Mouse (Mus musculus) MEL (cell line): Measurements from ENCODE around the gene Dop1a. TPM values are rescaled to one million over a fixed set of nuclear protein-coding genes. Genes with fewer than 3 reads are reported as not detected.

Experiments used
- DNase-seq: peaks from one replicate; pipeline ENCODE4 v3.0.0; 2011; ENCODE audit warnings: low read depth, low spot score
- H3K27ac ChIP-seq: 2 replicates; pipeline ENCODE4 v1.5.1; 2012; ENCODE audit warnings: low read depth, mild to moderate bottlenecking, control low read depth, low read length, moderate library complexity; ENCODE audit not compliant: control insufficient read depth
- H3K27me3 ChIP-seq, 2 experiments: fragments of 150-350 bp in 1 of 2; sonication (generic) in 1 of 2; 2 replicates each; pipeline ENCODE4 v1.6.1; 2012; ENCODE audit warnings: low read length in 2 of 2, mild to moderate bottlenecking in 2 of 2, improper control_type of control experiment in 1 of 2, moderate library complexity in 1 of 2; ENCODE audit not compliant: insufficient read depth in 2 of 2, control insufficient read depth in 1 of 2
- H3K36me3 ChIP-seq, 2 experiments: 2 replicates each; pipeline ENCODE4 v1.6.1; 2012 to 2014; ENCODE audit warnings: low read length in 2 of 2, improper control_type of control experiment in 1 of 2, inconsistent platforms in 1 of 2, mild to moderate bottlenecking in 1 of 2; ENCODE audit not compliant: insufficient read depth in 2 of 2, control insufficient read depth in 1 of 2
- H3K4me1 ChIP-seq, 2 experiments: fragments of 150-350 bp in 1 of 2; sonication (generic) in 1 of 2; 2 replicates each; pipeline ENCODE4 v1.6.1; 2012; ENCODE audit warnings: low read length in 2 of 2, improper control_type of control experiment in 1 of 2, mild to moderate bottlenecking in 1 of 2; ENCODE audit not compliant: insufficient read depth in 2 of 2, control insufficient read depth in 1 of 2
- H3K4me3 ChIP-seq, 2 experiments: fragments of 150-350 bp in 1 of 2; sonication (generic) in 1 of 2; 2 replicates each; pipeline ENCODE4 v1.5.1; 2012; ENCODE audit warnings: low read depth in 2 of 2, low read length in 2 of 2, mild to moderate bottlenecking in 2 of 2, moderate library complexity in 2 of 2, control low read depth in 1 of 2, improper control_type of control experiment in 1 of 2; ENCODE audit not compliant: control insufficient read depth in 1 of 2, insufficient read depth in 1 of 2
- H3K79me2 ChIP-seq: 2 replicates; pipeline ENCODE4 v1.6.1; 2012; ENCODE audit warnings: mild to moderate bottlenecking, low read length, moderate library complexity; ENCODE audit not compliant: control insufficient read depth, poor library complexity, insufficient read depth
- H3K9ac ChIP-seq: 2 replicates; pipeline ENCODE4 v1.6.1; 2012; ENCODE audit warnings: low read depth, mild to moderate bottlenecking, control low read depth, low read length, moderate library complexity; ENCODE audit not compliant: control insufficient read depth, poor library complexity, severe bottlenecking
- H3K9me3 ChIP-seq: fragments of 150-350 bp; sonication (generic); replicated peaks from 2 replicates; pipeline ENCODE4 v1.6.1; 2012; ENCODE audit warnings: mild to moderate bottlenecking, low read length, improper control_type of control experiment, moderate library complexity; ENCODE audit not compliant: insufficient read depth
- CHD2 ChIP-seq: IDR thresholded peaks from 2 replicates; pipeline ENCODE4 v1.6.1; 2011; ENCODE audit warnings: low read length, improper control_type of control experiment
- ELF1 ChIP-seq: IDR thresholded peaks from 2 replicates; pipeline ENCODE4 v1.6.1; 2014; ENCODE audit warnings: low read depth, mild to moderate bottlenecking, inconsistent platforms, low read length, improper control_type of control experiment, moderate library complexity
- EP300 ChIP-seq, 2 experiments: IDR thresholded peaks; 2 replicates each; pipeline ENCODE4 v1.6.1; 2011; ENCODE audit warnings: improper control_type of control experiment in 2 of 2, low read length in 2 of 2, low read depth in 1 of 2, mild to moderate bottlenecking in 1 of 2
- ETS1 ChIP-seq: IDR thresholded peaks from 2 replicates; pipeline ENCODE4 v1.6.1; 2012; ENCODE audit warnings: low read depth, mild to moderate bottlenecking, inconsistent platforms, low read length, improper control_type of control experiment, moderate library complexity
- GATA1 ChIP-seq: IDR thresholded peaks from 2 replicates; pipeline ENCODE4 v1.6.1; 2011; ENCODE audit warnings: low read depth, low read length, improper control_type of control experiment
- KAT2A ChIP-seq: conservative IDR thresholded peaks from 2 replicates; pipeline ENCODE4 v1.6.1; 2012; ENCODE audit warnings: low read depth, low read length, improper control_type of control experiment, inconsistent platforms
- MAZ ChIP-seq: IDR thresholded peaks from 2 replicates; pipeline ENCODE4 v1.6.1; 2012; ENCODE audit warnings: low read depth, mild to moderate bottlenecking, inconsistent platforms, low read length, improper control_type of control experiment
- MEF2A ChIP-seq: IDR thresholded peaks from 2 replicates; pipeline ENCODE4 v1.6.1; 2014; ENCODE audit warnings: low read depth, mild to moderate bottlenecking, inconsistent platforms, low read length, improper control_type of control experiment; ENCODE audit not compliant: poor library complexity, insufficient replicate concordance, severe bottlenecking; ENCODE audit errors: extremely low read depth
- MXI1 ChIP-seq: IDR thresholded peaks from 2 replicates; pipeline ENCODE4 v1.6.1; 2011; ENCODE audit warnings: mild to moderate bottlenecking, low read depth, low read length, improper control_type of control experiment
- MYC ChIP-seq: IDR thresholded peaks from 2 replicates; pipeline ENCODE4 v1.6.1; 2011; ENCODE audit warnings: low read depth, mild to moderate bottlenecking, low read length, improper control_type of control experiment, moderate library complexity
- NRF1 ChIP-seq: IDR thresholded peaks from 2 replicates; pipeline ENCODE4 v1.6.1; 2014; ENCODE audit warnings: low read depth, mild to moderate bottlenecking, inconsistent platforms, low read length, improper control_type of control experiment, moderate library complexity; ENCODE audit not compliant: poor library complexity, insufficient read depth, severe bottlenecking
- POLR2AphosphoS2 ChIP-seq: IDR thresholded peaks from 2 replicates; pipeline ENCODE4 v1.6.1; 2011; ENCODE audit warnings: low read length, improper control_type of control experiment
- POLR2AphosphoS5 ChIP-seq: IDR thresholded peaks from 2 replicates; pipeline ENCODE4 v1.6.1; 2012; ENCODE audit warnings: low read depth, borderline replicate concordance, mild to moderate bottlenecking, inconsistent platforms, low read length, moderate library complexity, mixed read lengths
- RAD21 ChIP-seq: IDR thresholded peaks from 2 replicates; pipeline ENCODE4 v1.6.1; 2011; ENCODE audit warnings: mild to moderate bottlenecking, low read depth, low read length, improper control_type of control experiment
- SIN3A ChIP-seq: IDR thresholded peaks from 2 replicates; pipeline ENCODE4 v1.6.1; 2012; ENCODE audit warnings: low read length, improper control_type of control experiment, inconsistent platforms
- SMC3 ChIP-seq: IDR thresholded peaks from 2 replicates; pipeline ENCODE4 v1.6.1; 2011; ENCODE audit warnings: low read depth, low read length, improper control_type of control experiment
- UBTF ChIP-seq: IDR thresholded peaks from 2 replicates; pipeline ENCODE4 v1.6.1; 2012; ENCODE audit warnings: low read depth, mild to moderate bottlenecking, inconsistent platforms, low read length, improper control_type of control experiment, moderate library complexity, borderline replicate concordance; ENCODE audit not compliant: insufficient read depth
- USF1 ChIP-seq: IDR thresholded peaks from 2 replicates; pipeline ENCODE4 v1.6.1; 2014; ENCODE audit warnings: low read depth, mild to moderate bottlenecking, inconsistent platforms, low read length, improper control_type of control experiment, moderate library complexity
- ZC3H11A ChIP-seq: IDR thresholded peaks from 2 replicates; pipeline ENCODE4 v1.6.1; 2012; ENCODE audit warnings: low read depth, mild to moderate bottlenecking, inconsistent platforms, low read length, improper control_type of control experiment
- polyA plus RNA-seq, 2 experiments: library from polyadenylated mRNA; stranded (reverse) in 1 of 2; unstranded in 1 of 2; fragments of >175 nt in 1 of 2; fragments of >200 nt in 1 of 2; gene quantifications; 2 replicates each; pipeline versions ENCODE4 v1.2.1 to v1.2.4; 2012; ENCODE audit warnings: low replicate concordance in 2 of 2, low read depth in 1 of 2; ENCODE audit not compliant: insufficient read length in 2 of 2, insufficient read depth in 1 of 2, missing spikeins in 1 of 2
- total RNA-seq: library from RNA; depleted of rRNA; stranded (reverse); fragments of 300-350 nt; gene quantifications from 2 replicates; pipeline ENCODE4 v1.2.3, GENCODE M21; 2012

The Dop1a gene
- total and polyA plus RNA-seq, 3 experiments = 15.0 to 16.8 TPM; not detected in 1

GRCm38 (mm10) chr9:86550717-86551116 is 83.8 kb downstream of the Dop1a start:
- TF ChIP-seq MAZ (no peak), SMC3 (no peak), UBTF (no peak), ELF1 (no peak), POLR2AphosphoS5 (no peak), CHD2 (no peak), KAT2A (no peak), SIN3A (no peak), ETS1 (no peak), EP300 (IDR thresholded peaks at IDR 0.05; ENCODE audit: low read depth in 1 of 2, low read length in 2 of 2) (no peak), RAD21 (no peak), MXI1 (no peak)
- TF ChIP-seq, all 39 proteins: peak for 0
- Histone ChIP-seq H3K4me3 (no peak overlapping the region), H3K27me3 (no peaks in the 10 kb centered on the region), H3K9ac (no peak overlapping the region), H3K36me3 (peaks cover 0 to 7% of the 10 kb centered on the region in 2 experiments; a peak in 2 of 4 replicates), H3K9me3 (no peaks in the 10 kb centered on the region), H3K4me1 (no peaks in the 10 kb centered on the region), H3K27ac (no peak overlapping the region), H3K79me2 (no peaks in the 10 kb centered on the region)
- no peak for DNase-seq

- H3K27me3 ChIP-seq = no peaks in the 10 kb centered on the region
- DNase-seq = no peak
- TF ChIP-seq MYC (no peak), ZC3H11A (no peak), MXI1 (no peak), GATA1 (no peak), USF1 (no peak), POLR2AphosphoS2 (no peak), MEF2A (no peak), POLR2AphosphoS5 (no peak), SIN3A (no peak), NRF1 (no peak)
- TF ChIP-seq, all 39 proteins: peak for 0
- H3K9me3 ChIP-seq = no peaks in the 10 kb centered on the region
- peaks cover 0 to 9% of the 10 kb centered on the region in 2 experiments; a peak in 2 of 4 replicates for H3K36me3 ChIP-seq
- H3K79me2 ChIP-seq = no peaks in the 10 kb centered on the region
- no peak overlapping the region for H3K4me3 ChIP-seq
- H3K4me1 ChIP-seq = no peaks in the 10 kb centered on the region
- H3K27ac ChIP-seq = no peak overlapping the region
- no peak overlapping the region for H3K9ac ChIP-seq
Measured at GRCm38 (mm10) chr9:86553886-86554285, 86.9 kb downstream of the Dop1a start.
